Mouse (Mus musculus) megakaryocyte-erythroid progenitor cell, adult 5-6 weeks (primary cell): ENCODE data around the gene Camk1. TPM values are rescaled to one million over a fixed set of nuclear protein-coding genes. Genes with fewer than 3 reads are reported as not detected.

Source experiments
- ATAC-seq: replicated peaks from 2 replicates; pipeline ENCODE4 v1.8.0; 2016; ENCODE audit warnings: mild to moderate bottlenecking, inconsistent platforms; ENCODE audit not compliant: severe bottlenecking, poor library complexity, low FRiP score, low TSS enrichment
- total RNA-seq, 2 experiments: library from RNA; stranded (forward) in 1 of 2; stranded (reverse) in 1 of 2; fragments of 200-1000, 215-1000 nt in 1 of 2; fragments of >200 nt in 1 of 2; fragmentation: Nextera tagmentation in 1 of 2; gene quantifications; 2 replicates each; pipeline ENCODE4 v1.2.3; 2014 to 2017

Gene Camk1
- 1.2 and 2.2 TPM in 2 replicates for total RNA-seq (2014; fragmentation: Nextera tagmentation)
- total RNA-seq (2017) = 2.9 and 17.8 TPM in 2 replicates

GRCm38 (mm10) chr6:113343177-113344092, at the start of gene Camk1:
TSS of gene Camk1 (minus strand) at chr6:113343984.
- peak; percentile 88 for ATAC-seq

DNA sequence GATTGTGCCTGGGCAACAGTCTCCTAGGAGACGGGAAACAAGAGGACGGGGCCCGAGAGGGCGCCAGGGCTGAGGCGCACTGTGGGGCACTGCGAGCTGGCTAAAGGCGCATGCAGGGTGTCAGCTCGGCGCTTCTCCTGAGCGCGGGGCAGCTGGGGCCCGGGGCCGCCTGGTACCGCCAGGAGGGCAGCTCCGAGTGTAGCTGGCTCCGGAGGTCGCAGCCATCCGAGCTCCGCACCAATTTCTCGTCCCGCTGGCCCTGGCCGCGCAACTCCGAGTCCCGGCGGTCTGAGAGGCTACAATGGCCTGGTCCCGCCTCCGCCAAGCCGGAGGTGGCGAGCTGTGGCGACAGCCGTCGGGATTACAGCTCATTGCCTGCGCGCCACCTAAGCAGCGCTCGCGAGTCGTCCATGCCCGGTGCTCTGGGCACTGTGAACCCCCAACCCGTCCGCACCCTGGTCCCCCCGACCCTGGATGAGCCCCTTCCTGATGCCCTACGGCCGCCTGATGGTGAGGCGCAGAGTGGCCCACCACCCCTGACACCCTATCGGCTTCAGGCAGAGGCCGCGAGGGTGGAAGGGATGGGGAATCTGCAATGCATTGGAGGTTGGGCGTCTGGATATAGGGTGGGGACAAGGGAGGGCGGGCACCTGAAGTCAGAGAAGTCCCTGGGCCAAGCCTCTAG, 48.7 kb upstream of the Camk1 start:
- peak; percentile 53 for ATAC-seq

GRCm38 (mm10) chr6:113392015-113392386, 48.2 kb upstream of the Camk1 start:
- ATAC-seq = no peak; the same call in 1 of the 2 replicates

DNA sequence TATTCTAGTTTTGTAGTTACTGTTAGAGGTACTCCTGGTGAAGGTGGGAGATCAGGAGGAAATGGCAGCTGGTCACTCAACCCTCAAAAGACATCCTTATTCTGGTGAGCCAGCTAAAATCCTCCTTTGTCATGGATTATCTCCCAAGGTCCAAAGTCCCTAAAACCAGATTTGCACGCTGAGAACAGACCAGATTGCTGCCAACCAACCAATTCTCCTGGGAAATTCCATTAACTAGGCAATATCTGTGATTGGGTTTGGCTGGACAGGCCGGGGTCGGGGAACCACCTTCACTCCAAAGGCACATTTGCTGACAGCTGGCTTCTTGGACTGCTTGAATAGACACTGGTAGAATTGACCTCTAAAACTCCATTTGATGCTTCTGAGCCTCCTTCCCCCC, 46.9 kb upstream of the Camk1 start:
- no peak for ATAC-seq

- no peak for ATAC-seq
Observed at GRCm38 (mm10) chr6:113388960-113389359, 45.2 kb upstream of the Camk1 start, which contains the start of gene Ttll3. TSS of gene Ttll3 (plus strand) at chr6:113389260.

DNA sequence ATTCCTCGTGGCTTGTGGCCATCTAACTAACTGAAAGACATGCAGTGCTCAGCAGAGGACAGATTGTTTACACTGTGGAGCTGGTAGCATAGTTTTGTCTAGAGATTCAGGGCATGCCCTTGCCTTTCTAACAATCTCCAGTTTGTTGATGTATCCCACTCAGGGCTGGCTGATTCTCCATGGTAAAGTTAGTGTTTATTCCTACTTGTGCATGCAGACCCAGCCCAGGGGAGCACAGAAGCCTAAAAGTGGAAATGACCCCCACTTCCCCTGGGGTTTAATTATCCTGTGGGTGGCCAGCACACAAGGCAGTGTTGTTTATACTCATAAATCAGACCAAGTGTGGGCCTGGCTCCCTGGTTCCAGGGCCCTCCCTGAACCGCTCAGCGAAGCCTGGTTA, 42.2 kb upstream of the Camk1 start:
- ATAC-seq = no peak

- no peak for ATAC-seq
Observed at GRCm38 (mm10) chr6:113385160-113385714, 41.5 kb upstream of the Camk1 start.

DNA sequence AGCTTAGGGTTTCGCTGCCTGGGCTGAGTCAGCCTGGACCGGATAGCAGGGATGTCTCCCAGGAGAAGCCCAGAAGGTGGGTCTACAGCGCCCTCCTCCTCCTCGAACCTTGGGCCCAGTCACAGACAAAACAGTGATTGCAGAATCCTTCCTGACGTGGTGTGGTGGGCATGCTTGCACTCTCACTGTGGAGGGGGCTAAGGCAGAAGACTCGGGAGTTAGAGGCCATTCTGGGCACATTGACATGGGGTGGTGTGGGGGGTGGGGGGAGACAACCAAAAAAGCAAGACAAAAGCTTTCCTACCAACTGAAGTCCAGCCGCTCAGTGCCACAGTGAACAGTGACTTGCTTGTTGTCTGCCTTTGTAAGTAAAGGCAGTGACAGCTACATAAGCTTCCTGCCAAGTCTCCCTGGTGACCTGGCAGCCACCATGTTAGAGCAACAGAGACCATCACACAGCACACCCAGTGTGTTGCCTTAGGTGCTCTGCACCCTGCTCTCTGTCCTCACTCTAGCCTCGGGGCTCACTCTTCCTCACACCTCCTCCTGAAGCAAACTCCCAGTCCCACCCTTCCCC, 40.7 kb upstream of the Camk1 start:
- ATAC-seq = no peak

GRCm38 (mm10) chr6:113380480-113380879, 36.7 kb upstream of the Camk1 start:
- no peak for ATAC-seq

GRCm38 (mm10) chr6:113379246-113379645, 35.5 kb upstream of the Camk1 start:
- ATAC-seq = no peak

DNA sequence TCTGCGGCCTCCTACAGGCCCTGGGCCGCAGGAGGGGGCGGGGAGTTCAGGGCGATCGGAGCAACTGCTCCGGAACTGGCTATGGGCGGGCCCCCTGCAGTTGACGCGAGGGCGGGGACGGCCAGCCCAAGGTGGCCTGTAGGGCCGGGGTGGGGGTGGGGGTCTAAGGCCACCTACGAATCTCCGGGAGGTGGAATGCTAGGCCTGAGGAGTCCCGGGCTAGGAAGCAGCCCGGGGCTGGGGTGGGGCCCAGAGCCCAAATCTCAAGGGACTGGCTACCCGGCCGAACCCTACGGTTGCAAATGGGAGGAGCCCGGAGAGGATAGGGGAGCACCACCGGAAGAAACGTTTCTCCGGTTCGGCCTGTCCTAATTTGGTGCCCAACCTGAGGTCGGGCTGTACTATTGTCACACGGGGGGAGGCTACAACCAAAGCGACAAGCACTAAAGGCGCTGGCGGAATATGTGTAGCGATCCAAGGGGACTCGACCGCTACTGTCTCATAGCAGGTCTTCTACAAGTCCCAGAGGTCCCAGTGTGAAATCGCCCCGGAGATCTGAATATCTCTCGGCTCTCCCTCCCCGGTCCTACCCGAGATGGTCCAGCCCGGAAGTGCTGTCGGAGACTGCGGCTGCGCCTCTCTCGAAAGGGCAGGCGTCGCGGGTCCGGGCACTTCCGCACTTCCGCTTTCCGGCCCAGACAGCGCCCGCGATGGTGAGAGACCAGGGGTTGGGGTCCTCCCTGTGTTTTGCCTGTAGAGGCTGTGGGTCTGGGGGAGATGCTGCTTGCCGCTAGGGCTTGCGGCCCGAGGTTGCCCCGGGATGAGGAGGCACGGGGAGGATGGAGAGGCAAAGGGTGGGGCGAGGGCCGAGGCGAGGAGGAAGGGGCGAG, 34.0 kb upstream of the Camk1 start, which contains the start of the genes Tada3 and Arpc4:
Gene Tada3, minus strand, starts transcription at position 388 of the 890 bp plus-strand sequence.
Gene Arpc4, plus strand, starts transcription at position 620 of the 890 bp plus-strand sequence.
- peak; percentile 82 for ATAC-seq

DNA sequence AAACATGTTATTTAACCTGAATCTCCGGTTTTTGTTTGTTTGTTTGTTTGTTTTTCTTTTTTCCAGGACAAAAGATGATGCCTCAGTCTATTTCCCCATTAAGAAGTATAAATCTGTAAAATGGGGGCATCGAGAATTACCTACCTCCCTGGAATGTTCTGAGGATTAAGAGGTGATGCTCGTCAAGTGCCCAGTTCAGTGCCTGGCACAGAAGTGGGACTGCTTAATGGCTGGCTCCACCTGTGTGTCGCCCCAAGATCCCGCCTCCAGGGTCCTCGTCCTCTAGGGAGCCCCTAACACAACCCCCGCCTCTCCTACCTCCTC, 33.4 kb upstream of the Camk1 start:
- no peak for ATAC-seq

GRCm38 (mm10) chr6:113373491-113373890, 29.7 kb upstream of the Camk1 start:
- ATAC-seq = peak; percentile 38

DNA sequence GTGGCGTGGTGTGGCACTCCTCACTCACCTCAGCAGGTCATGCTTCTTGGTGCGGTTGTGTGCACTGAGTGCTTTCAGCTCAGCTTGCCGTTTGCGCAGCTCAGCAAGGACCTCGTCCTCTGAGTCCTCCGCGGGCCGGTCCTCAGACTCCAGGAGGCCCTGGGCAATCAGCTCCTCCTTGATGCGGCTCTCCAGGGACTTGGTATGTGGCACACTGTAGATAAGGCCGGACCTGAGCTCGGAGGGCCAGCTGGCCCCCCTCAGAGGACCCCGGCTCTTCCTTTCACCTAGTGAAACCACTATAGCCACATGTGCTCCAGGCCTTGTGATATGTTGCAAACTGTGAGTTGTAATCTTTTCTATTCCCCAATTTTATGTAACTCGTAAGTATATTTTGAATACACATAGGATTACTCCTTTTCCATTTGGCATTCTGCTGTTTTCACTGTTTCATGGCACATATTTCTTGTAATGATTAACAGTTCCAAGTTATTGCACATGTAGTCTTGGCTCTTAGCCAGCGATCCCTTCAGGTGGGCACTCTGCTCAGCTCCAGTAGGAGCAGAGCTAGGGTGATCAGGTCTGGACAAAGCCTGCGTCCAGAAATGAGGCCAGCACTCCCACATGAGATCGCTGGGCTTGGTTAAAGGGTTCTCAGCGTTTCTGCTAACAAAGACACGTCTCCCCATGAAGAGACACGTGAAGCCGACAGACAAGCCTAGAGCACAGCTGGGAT, 26.6 kb upstream of the Camk1 start:
- ATAC-seq = no peak

DNA sequence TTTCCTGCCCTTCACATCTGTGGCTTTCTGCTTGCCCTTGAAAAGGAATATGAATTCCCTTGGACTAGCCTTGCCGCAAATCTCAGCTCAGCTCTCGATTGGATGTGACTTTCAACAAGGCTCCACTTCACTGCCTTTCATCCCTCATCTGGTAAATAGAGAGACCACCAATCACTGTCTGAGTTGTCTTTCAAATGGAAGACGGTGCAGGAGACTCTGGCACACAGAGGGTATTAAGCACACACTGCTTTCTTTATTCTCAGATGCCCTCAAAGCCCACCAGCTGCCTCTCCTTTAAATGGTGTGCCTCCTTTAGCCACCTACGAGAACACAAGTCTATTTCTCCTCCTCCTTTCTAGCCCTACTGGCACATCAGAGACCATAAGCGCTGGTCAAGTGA, 24.8 kb upstream of the Camk1 start:
- ATAC-seq = no peak

DNA sequence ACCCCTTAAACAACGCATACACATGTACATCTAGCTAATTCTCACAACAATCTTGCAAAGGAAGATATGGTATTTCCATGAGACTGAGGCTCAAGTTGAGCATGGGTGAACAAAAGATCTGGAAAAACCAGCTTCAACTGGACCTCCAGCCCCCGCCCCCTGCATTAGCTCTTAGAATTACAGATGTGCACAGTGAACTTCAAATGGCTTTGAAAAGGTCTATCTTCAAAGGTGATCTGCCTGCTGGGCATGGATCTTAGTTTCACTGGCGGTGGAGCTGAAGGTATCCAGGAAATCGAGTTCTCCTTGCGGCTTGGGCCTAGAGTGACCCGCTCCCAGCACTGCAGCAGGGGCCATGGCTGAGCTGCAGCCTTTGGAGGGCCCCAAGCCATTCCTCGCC, 24.3 kb upstream of the Camk1 start:
- ATAC-seq = no peak

- no peak for ATAC-seq
Observed at GRCm38 (mm10) chr6:113367574-113367973, 23.8 kb upstream of the Camk1 start.

DNA sequence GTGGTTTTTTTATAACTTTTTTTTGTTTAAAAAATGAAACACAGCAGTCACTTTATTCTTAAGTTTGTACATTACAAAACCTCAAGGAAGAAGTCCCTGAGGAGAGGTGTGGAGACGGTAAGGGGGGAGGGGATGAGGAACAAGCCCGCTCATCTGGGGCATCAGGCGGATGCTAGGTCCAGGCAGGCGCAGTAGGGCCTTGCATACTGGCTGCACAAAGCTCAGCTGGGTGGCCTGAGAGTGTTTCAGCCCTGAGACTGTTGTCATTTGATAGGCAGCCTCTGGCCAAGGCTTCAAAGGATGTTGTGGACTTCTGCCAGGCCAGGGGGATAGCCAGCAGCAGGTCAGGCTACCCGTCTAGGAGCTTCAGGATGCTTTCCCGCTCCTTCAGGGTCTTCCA, 22.9 kb upstream of the Camk1 start:
- no peak for ATAC-seq
